Mouse (Mus musculus) kidney, postnatal 0 days (tissue): Measurements from ENCODE around the gene Zranb1. TPM values are rescaled to one million over a fixed set of nuclear protein-coding genes. Genes with fewer than 3 reads are reported as not detected.

Experiments
- ATAC-seq: fragments of 200-750 bp; cut with Nextera tagmentation; replicated peaks from 2 replicates; pipeline ENCODE4 v1.8.0; 2017; ENCODE audit warnings: low read depth, moderate number of reproducible peaks, moderate TSS enrichment, moderate library complexity; ENCODE audit not compliant: low FRiP score
- DNase-seq: peaks from one replicate; pipeline ENCODE4 v3.0.0-alpha.2; 2016; ENCODE audit warnings: low spot score
- H3K27ac ChIP-seq: fragments of 300-500 bp; sonication (generic); 2 replicates; pipeline ENCODE4 v1.5.1; 2014; ENCODE audit warnings: mild to moderate bottlenecking
- H3K27me3 ChIP-seq: fragments of 300-500 bp; sonication (generic); 2 replicates; pipeline ENCODE4 v1.6.1; 2014; ENCODE audit warnings: low read length, mixed read lengths; ENCODE audit not compliant: insufficient read depth
- H3K36me3 ChIP-seq: fragments of 300-500 bp; sonication (generic); 2 replicates; pipeline ENCODE4 v1.6.1; 2014; ENCODE audit warnings: low read length, mixed read lengths; ENCODE audit not compliant: insufficient read depth
- H3K4me1 ChIP-seq: fragments of 300-500 bp; sonication (generic); replicated peaks from 2 replicates; pipeline ENCODE4 v1.6.1; 2014; ENCODE audit warnings: antibody characterized with exemption, low read length, mixed read lengths; ENCODE audit not compliant: insufficient read depth
- H3K4me2 ChIP-seq: fragments of 300-500 bp; sonication (generic); 2 replicates; pipeline ENCODE4 v1.6.1; 2014; ENCODE audit warnings: mild to moderate bottlenecking, low read length, moderate library complexity, mixed read lengths
- H3K4me3 ChIP-seq: fragments of 300-500 bp; sonication (generic); replicated peaks from 2 replicates; pipeline ENCODE4 v1.5.1; 2014; ENCODE audit warnings: low read depth, low read length
- H3K9ac ChIP-seq: fragments of 300-500 bp; sonication (generic); 2 replicates; pipeline ENCODE4 v1.6.1; 2014; ENCODE audit warnings: low read depth, low read length
- H3K9me3 ChIP-seq: fragments of 300-500 bp; sonication (generic); replicated peaks from 2 replicates; pipeline ENCODE4 v1.6.1; 2016; ENCODE audit warnings: low read length, inconsistent platforms, mixed read lengths
- CTCF ChIP-seq: IDR thresholded peaks from 2 replicates; pipeline ENCODE4 v1.5.1; 2016; ENCODE audit warnings: antibody characterized with exemption, low read depth, mild to moderate bottlenecking, moderate library complexity
- WGBS: fragments of 180-500 bp; shearing (Covaris S2); extraction: QIAGEN DNeasy Blood & Tissue Kit; methylation state at CpG from one replicate; pipeline ENCODE4 v1.1.7; 2014; 5-methylcytosine and 5-hydroxymethylcytosine counted together
- polyA plus RNA-seq: library from polyadenylated mRNA; unstranded; fragments of >200 nt; fragmentation: Nextera tagmentation; extraction: Ambion mirVana; gene quantifications from 2 replicates; pipeline ENCODE4 v1.2.1, GENCODE M21; 2015

Gene Zranb1
- polyA plus RNA-seq, 1 experiment from 2014 or later, result 15.3 TPM

DNA sequence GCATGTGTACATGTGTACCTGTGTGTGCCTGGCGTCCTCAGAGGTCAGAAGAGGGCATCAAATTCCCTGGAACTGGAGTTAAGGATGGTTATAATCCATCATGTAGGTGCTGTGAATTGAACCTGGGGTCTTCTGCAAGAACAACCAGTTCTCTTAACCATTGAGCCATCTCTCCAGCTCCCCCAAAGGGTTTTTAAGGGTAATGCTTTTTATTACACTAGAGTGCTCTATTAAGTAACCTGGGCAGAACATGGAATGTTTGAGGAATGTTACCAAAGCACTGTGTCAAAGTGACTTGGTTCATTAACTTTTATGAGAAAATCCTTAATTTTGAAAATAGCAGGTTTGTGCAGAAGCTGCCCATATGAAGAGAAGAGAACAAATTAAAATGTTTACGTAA lies 41.1 kb downstream of the Zranb1 start:
- no peaks in the 10 kb centered on the region for H3K9me3 ChIP-seq
- H3K9ac ChIP-seq, result no peak overlapping the region
- H3K4me1 ChIP-seq, result no peaks in the 10 kb centered on the region
- H3K27ac ChIP-seq, result no peak overlapping the region
- H3K4me2 ChIP-seq, result no peak overlapping the region
- peak; percentile 24; the same call in 1 of the 2 replicates for TF ChIP-seq CTCF
- DNase-seq (peak; percentile 61), ATAC-seq (no peak; the same call in 1 of the 2 replicates)
- H3K27me3 ChIP-seq, result no peaks in the 10 kb centered on the region
- peaks cover 10% of the 10 kb centered on the region; the same call in 1 of the 2 replicates for H3K36me3 ChIP-seq
- no peak overlapping the region for H3K4me3 ChIP-seq
- 80% methylated on average over 2 of the region's 2 CpGs for WGBS

DNA sequence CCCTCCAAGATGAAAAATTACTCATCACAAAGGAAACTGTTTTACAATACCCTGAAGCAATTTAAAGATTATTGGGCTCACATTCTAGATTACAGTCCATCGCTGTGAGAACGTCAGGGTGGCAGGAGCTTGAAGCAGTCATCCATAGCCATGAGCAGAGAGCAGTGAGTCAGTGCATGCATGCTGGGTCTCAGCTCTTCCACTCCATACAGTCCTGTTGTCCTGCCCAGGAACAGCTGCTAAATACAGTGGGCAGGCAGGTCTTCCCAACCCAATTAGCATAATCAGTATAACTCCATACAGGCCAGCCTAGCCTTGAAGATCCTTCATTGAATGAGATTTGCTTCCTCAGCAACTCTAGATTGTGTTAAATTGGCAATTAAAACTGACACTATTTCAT lies 45.1 kb downstream of the Zranb1 start:
- Histone ChIP-seq H3K9me3 (no peaks in the 10 kb centered on the region), H3K27me3 (no peaks in the 10 kb centered on the region), H3K9ac (no peak overlapping the region), H3K36me3 (peaks cover 7% of the 10 kb centered on the region), H3K4me1 (no peaks in the 10 kb centered on the region), H3K27ac (no peak overlapping the region), H3K4me2 (no peak overlapping the region), H3K4me3 (no peak overlapping the region)
- DNase-seq (no peak), ATAC-seq (no peak)
- WGBS, result 46% methylated on average over 2 of the region's 2 CpGs
- no peak for TF ChIP-seq CTCF

GRCm38 (mm10) chr7:132977981-132978380 lies 47.0 kb downstream of the Zranb1 start:
- 94% methylated on average over 2 of the region's 2 CpGs for WGBS
- no peak for TF ChIP-seq CTCF
- no peak for DNase-seq

GRCm38 (mm10) chr7:132982639-132983038 lies 51.7 kb downstream of the Zranb1 start:
- Histone ChIP-seq H3K9ac (no peak overlapping the region), H3K4me3 (no peak overlapping the region), H3K27me3 (no peaks in the 10 kb centered on the region), H3K27ac (no peak overlapping the region), H3K4me1 (no peaks in the 10 kb centered on the region), H3K36me3 (peaks cover 25% of the 10 kb centered on the region; the same call in 1 of the 2 replicates), H3K4me2 (no peak overlapping the region), H3K9me3 (no peaks in the 10 kb centered on the region)
- ATAC-seq (no peak), DNase-seq (no peak)
- no peak for TF ChIP-seq CTCF
- WGBS, result 57% methylated on average over 3 of the region's 3 CpGs

More at GRCm38 (mm10) chr7:132977981-132978380, 47.0 kb downstream of the Zranb1 start:
- no peak overlapping the region for H3K9ac ChIP-seq
- H3K4me3 ChIP-seq, result no peak overlapping the region
- H3K27ac ChIP-seq, result no peak overlapping the region
- no peaks in the 10 kb centered on the region for H3K27me3 ChIP-seq
- H3K9me3 ChIP-seq, result no peaks in the 10 kb centered on the region
- H3K4me2 ChIP-seq, result no peak overlapping the region
- peaks cover 19% of the 10 kb centered on the region for H3K36me3 ChIP-seq
- no peak for ATAC-seq
- no peaks in the 10 kb centered on the region for H3K4me1 ChIP-seq

DNA sequence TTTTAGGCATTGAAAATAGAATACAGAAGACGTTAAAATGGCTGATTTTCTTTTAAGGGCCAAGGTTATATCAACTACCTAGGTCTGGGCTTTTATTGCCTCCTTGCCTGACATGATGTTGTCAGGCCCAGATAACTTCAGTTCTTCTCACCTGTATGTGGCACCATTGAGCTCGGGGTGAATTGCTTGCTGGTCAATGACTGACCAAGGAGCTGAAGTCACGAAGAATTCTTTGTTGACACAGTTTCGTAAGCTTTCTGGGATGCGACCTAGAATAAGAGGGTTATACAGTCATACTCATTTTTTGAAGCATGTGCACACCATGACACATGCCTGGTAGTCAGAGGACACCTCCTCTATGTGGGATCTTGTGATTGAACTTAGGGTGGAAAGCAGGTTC lies 58.9 kb downstream of the Zranb1 start:
- DNase-seq (no peak), ATAC-seq (no peak)
- H3K27ac ChIP-seq, result no peak overlapping the region
- no peak overlapping the region for H3K9ac ChIP-seq
- no peak overlapping the region for H3K4me3 ChIP-seq
- no peaks in the 10 kb centered on the region for H3K4me1 ChIP-seq
- no peak overlapping the region for H3K4me2 ChIP-seq
- H3K9me3 ChIP-seq, result no peaks in the 10 kb centered on the region
- no peaks in the 10 kb centered on the region for H3K27me3 ChIP-seq
- peaks cover 53% of the 10 kb centered on the region for H3K36me3 ChIP-seq
- WGBS, result 84% methylated on average over 5 of the region's 5 CpGs
- no peak for TF ChIP-seq CTCF

- WGBS, result 82% methylated on average over 14 of the region's 14 CpGs
- no peak for DNase-seq
- Histone ChIP-seq H3K27me3 (no peaks in the 10 kb centered on the region), H3K4me3 (no peak overlapping the region), H3K36me3 (peaks cover 65% of the 10 kb centered on the region), H3K4me2 (no peak overlapping the region), H3K9me3 (no peaks in the 10 kb centered on the region), H3K4me1 (no peaks in the 10 kb centered on the region), H3K9ac (no peak overlapping the region), H3K27ac (no peak overlapping the region)
- no peak for ATAC-seq
- no peak for TF ChIP-seq CTCF
Observed at GRCm38 (mm10) chr7:132991240-132991900, 60.4 kb downstream of the Zranb1 start.
